In genomic region chr16:4711173-4711572, GRCm38 (mm10) we compare ENCODE assay signal across 22 mouse cellular contexts. TPM values are rescaled to one million over a fixed set of nuclear protein-coding genes. Genes with fewer than 3 reads are reported as not detected.
DNase-seq lines count a peak whose midpoint lies in the region; ATAC-seq lines count a peak whose summit lies in the region.
"Had no signal": no experiment of that assay in that cellular context is flagged by ENCODE, and none has a peak within 500 bp of the region (broad histone marks: within the 10 kb centered on the region; RNA-seq: fewer than 3 reads in every experiment).

No protein-coding gene starts in this region.

- peak; percentile 48; the same call in 1 of the 2 replicates for ATAC-seq in frontal cortex, adult (ENCODE audit: low TSS enrichment)
- ATAC-seq: activated CD4-positive, CD25-positive, alpha-beta regulatory T cell, adult 4 months; CD4-positive, CD25-positive, alpha-beta regulatory T cell, adult 4 months; forebrain, embryonic 14.5 days; forebrain, embryonic 16.5 days; Patski had no signal

- DNase-seq in frontal cortex, postnatal 10 days (ENCODE audit: low spot score in 2 of 2): no peak
- peak; percentile 54 for DNase-seq in layer of hippocampus, adult 9-11 months
- DNase-seq in layer of hippocampus, postnatal 14 days (ENCODE audit: low spot score in 2 of 2): no peak
- peak; percentile 81 for DNase-seq in brain, adult 2 months (ENCODE audit: low read depth, low spot score)
- peak; percentile 58 for DNase-seq in telencephalon, adult 2 months (ENCODE audit: low read depth, low spot score)
- no peak for DNase-seq in thymus, postnatal 0 days (ENCODE audit: low spot score)
- DNase-seq: adrenal gland, adult 8-10 months; adrenal gland, postnatal 14 days; adrenal gland, postnatal 36 days; B cell, adult 2 months; cerebellum, adult 11 months; cerebellum, adult 18-20 months; cerebellum, adult 8-10 months; cerebellum, adult 9-11 months; cerebellum, postnatal 14 days; cerebellum, postnatal 36 days had no signal

RNA-seq across cellular contexts. Expression of gene Nmral1, which starts 8.0 kb away (rescaled TPM):
- 10 to 100 TPM; 11.7 to 11.9 TPM for total RNA-seq in layer of hippocampus, postnatal 14 days (2021)
- 40.4 and 43.0 TPM in 2 replicates for polyA plus RNA-seq in thymus, postnatal 0 days (2015; fragmentation: Nextera tagmentation; extraction: Ambion mirVana)

RNA-seq across cellular contexts. Expression of gene Hmox2, which starts 15.0 kb away (rescaled TPM):
- total RNA-seq in layer of hippocampus, postnatal 14 days (2021): 10 to 100 TPM; 81.9 to 84.3 TPM
- 125 and 127 TPM in 2 replicates for polyA plus RNA-seq in thymus, postnatal 0 days (2015; fragmentation: Nextera tagmentation; extraction: Ambion mirVana)

RNA-seq across cellular contexts. Expression of gene Coro7, which starts 31.6 kb away (rescaled TPM):
- total RNA-seq in layer of hippocampus, postnatal 14 days (2021): 10 to 100 TPM; 95.7 to 95.9 TPM
- 51.9 and 55.0 TPM in 2 replicates for polyA plus RNA-seq in thymus, postnatal 0 days (2015; fragmentation: Nextera tagmentation; extraction: Ambion mirVana)

Comparison
In these comparisons a context has a peak if more than half of its experiments do, and no peak if none do; other contexts are left out.
1. DNase-seq: peak in layer of hippocampus, adult 9-11 months (single experiment), brain, adult 2 months (single experiment) and telencephalon, adult 2 months (single experiment); none in frontal cortex, postnatal 10 days (0 of 2), layer of hippocampus, postnatal 14 days (0 of 2) and thymus, postnatal 0 days (single experiment).